Mouse (Mus musculus) intestine, embryonic 16.5 days (tissue): ENCODE data around the gene 2310011J03Rik. TPM values are rescaled to one million over a fixed set of nuclear protein-coding genes. Genes with fewer than 3 reads are reported as not detected.

ENCODE experiments used
- microRNA-seq: library from miRNA; unstranded; fragments of <30 nt; microRNA quantifications from one replicate; pipeline ENCODE4, GENCODE M21; 2016
- polyA plus RNA-seq: library from polyadenylated mRNA; unstranded; fragments of >200 nt; fragmentation: Nextera tagmentation; extraction: Ambion mirVana; gene quantifications from 2 replicates; pipeline ENCODE4 v1.2.1, GENCODE M21; 2015

2310011J03Rik gene
- polyA plus RNA-seq, 1 experiment from 2014 or later: 64.3 TPM

Small RNA genes within 50 kb of the gene (microRNA-seq; reads per million reads assigned to microRNA genes)
- gene Mir6911: 0.91 reads per million

Other genes starting within 250 kb of the 2310011J03Rik start
- gene Sbno2, start 215.0 kb downstream of the 2310011J03Rik start, polyA plus RNA-seq: 13.4 and 14.3 TPM in 2 replicates
- gene Stk11, start 204.7 kb downstream of the 2310011J03Rik start, polyA plus RNA-seq: 13.8 and 15.7 TPM in 2 replicates
- gene Atp5d, start 181.9 kb downstream of the 2310011J03Rik start, polyA plus RNA-seq: 846 and 854 TPM in 2 replicates
- gene Cbarp, start 179.7 kb downstream of the 2310011J03Rik start, polyA plus RNA-seq: 5.1 TPM in 2 replicates
- 8.8 and 10.3 TPM in 2 replicates for gene Midn, start 172.3 kb downstream of the 2310011J03Rik start, polyA plus RNA-seq
- gene Cirbp, start 154.6 kb downstream of the 2310011J03Rik start, polyA plus RNA-seq: 53.2 and 62.6 TPM in 2 replicates
- gene 1600002K03Rik, start 147.6 kb downstream of the 2310011J03Rik start, polyA plus RNA-seq: 23.6 TPM in 2 replicates
- 7.4 and 8.1 TPM in 2 replicates for gene Efna2, start 141.1 kb downstream of the 2310011J03Rik start, polyA plus RNA-seq
- gene Mum1, start 94.1 kb downstream of the 2310011J03Rik start, polyA plus RNA-seq: 40.9 and 42.4 TPM in 2 replicates
- gene Ndufs7, start 71.4 kb downstream of the 2310011J03Rik start, polyA plus RNA-seq: 604 and 616 TPM in 2 replicates
- 91.0 and 106 TPM in 2 replicates for gene Gamt, start 59.5 kb downstream of the 2310011J03Rik start, polyA plus RNA-seq
- gene Dazap1, start 59.1 kb downstream of the 2310011J03Rik start, polyA plus RNA-seq: 36.8 and 37.6 TPM in 2 replicates
- 894 and 922 TPM in 2 replicates for gene Rps15, start 28.1 kb downstream of the 2310011J03Rik start, polyA plus RNA-seq
- gene Apc2, start 24.6 kb downstream of the 2310011J03Rik start, polyA plus RNA-seq: 2.4 and 3.1 TPM in 2 replicates
- gene Pcsk4, start 9.0 kb upstream of the 2310011J03Rik start, polyA plus RNA-seq: 10.8 and 12.9 TPM in 2 replicates
- gene Reep6, start 9.4 kb upstream of the 2310011J03Rik start, polyA plus RNA-seq: 255 and 314 TPM in 2 replicates
- 28.2 and 37.2 TPM in 2 replicates for gene Adamtsl5, start 27.9 kb upstream of the 2310011J03Rik start, polyA plus RNA-seq
- 0.39 and 0.64 TPM in 2 replicates for gene Plk5, start 35.9 kb upstream of the 2310011J03Rik start, polyA plus RNA-seq
- 1.9 and 2.7 TPM in 2 replicates for gene Mex3d, start 67.1 kb upstream of the 2310011J03Rik start, polyA plus RNA-seq
- gene Mbd3, start 79.0 kb upstream of the 2310011J03Rik start, polyA plus RNA-seq: 133 and 144 TPM in 2 replicates
- gene Uqcr11, start 86.3 kb upstream of the 2310011J03Rik start, polyA plus RNA-seq: 1,179 and 1,252 TPM in 2 replicates
- 62.7 and 62.9 TPM in 2 replicates for gene Tcf3, start 113.1 kb upstream of the 2310011J03Rik start, polyA plus RNA-seq
- 0.06 and 0.10 TPM in 2 replicates for gene Onecut3, start 174.3 kb upstream of the 2310011J03Rik start, polyA plus RNA-seq
- 0.09 and 0.17 TPM in 2 replicates for gene Atp8b3, start 218.6 kb upstream of the 2310011J03Rik start, polyA plus RNA-seq
- gene Rexo1, start 241.0 kb upstream of the 2310011J03Rik start, polyA plus RNA-seq: 21.5 and 21.9 TPM in 2 replicates